Mouse (Mus musculus): ENCODE measurements at regions not wholly inside any gene's neighbourhood (a gene's known extent, or its start where the extent isn't known, plus 50 kb on each side); places are given as distances from the start of the nearest gene placed in this dataset.

- no peak for DNase-seq
These were observed 54.0 kb upstream of the Psmd7 start for GRCm38 (mm10) chr8:107642241-107642640.

- no peak for DNase-seq
These were observed 59.7 kb upstream of the Psmd7 start for GRCm38 (mm10) chr8:107647936-107648335.

- DNase-seq: no peak
These were observed 62.0 kb upstream of the Psmd7 start for GRCm38 (mm10) chr8:107650306-107650705.

GRCm38 (mm10) chr8:107651424-107651823 is 63.2 kb upstream of the Psmd7 start:
- DNase-seq: no peak

GRCm38 (mm10) chr8:107652226-107652625 is 64.0 kb upstream of the Psmd7 start:
- DNase-seq: no peak

GRCm38 (mm10) chr8:107653711-107654110 is 65.4 kb upstream of the Psmd7 start:
- no peak for DNase-seq

- no peak for DNase-seq
These were observed 68.4 kb upstream of the Psmd7 start for GRCm38 (mm10) chr8:107656622-107657021.

- no peak for DNase-seq
These were observed 69.5 kb upstream of the Psmd7 start for GRCm38 (mm10) chr8:107657741-107658140.

- no peak for DNase-seq
These were observed 70.1 kb upstream of the Psmd7 start for GRCm38 (mm10) chr8:107658386-107658785.

- DNase-seq: no peak
These were observed 72.4 kb upstream of the Psmd7 start for GRCm38 (mm10) chr8:107660624-107661023.

- DNase-seq: no peak
These were observed 81.3 kb upstream of the Psmd7 start for GRCm38 (mm10) chr8:107669608-107670007.

GRCm38 (mm10) chr8:107671471-107671870 is 83.2 kb upstream of the Psmd7 start:
- no peak for DNase-seq

- no peak for DNase-seq
These were observed 84.4 kb upstream of the Psmd7 start for GRCm38 (mm10) chr8:107672691-107673090.

GRCm38 (mm10) chr8:107682066-107682465 is 93.8 kb upstream of the Psmd7 start:
- DNase-seq: no peak

- DNase-seq: no peak
These were observed 96.7 kb upstream of the Psmd7 start for GRCm38 (mm10) chr8:107684721-107685691.

GRCm38 (mm10) chr8:107686936-107687335 is 98.7 kb upstream of the Psmd7 start:
- DNase-seq: no peak

- DNase-seq: no peak
These were observed 99.3 kb upstream of the Psmd7 start for GRCm38 (mm10) chr8:107687529-107687928.

GRCm38 (mm10) chr8:107689020-107689419 is 100.8 kb upstream of the Psmd7 start:
- no peak for DNase-seq

- no peak for DNase-seq
These were observed 103.0 kb upstream of the Psmd7 start for GRCm38 (mm10) chr8:107691251-107691650.

- DNase-seq: no peak
These were observed 108.4 kb upstream of the Psmd7 start for GRCm38 (mm10) chr8:107696384-107697346.

GRCm38 (mm10) chr8:107699307-107699706 is 111.0 kb upstream of the Psmd7 start:
- no peak for DNase-seq

- DNase-seq: no peak
These were observed 111.5 kb upstream of the Psmd7 start for GRCm38 (mm10) chr8:107699759-107700158.

- DNase-seq: no peak
These were observed 127.6 kb upstream of the Psmd7 start for GRCm38 (mm10) chr8:107715901-107716300.
